Mouse (Mus musculus): ENCODE data around the gene Trim24. TPM values are rescaled to one million over a fixed set of nuclear protein-coding genes. Genes with fewer than 3 reads are reported as not detected.

The Trim24 gene
- polyA plus RNA-seq, 1 experiment from 2014 or later: 14.3 TPM

DNA sequence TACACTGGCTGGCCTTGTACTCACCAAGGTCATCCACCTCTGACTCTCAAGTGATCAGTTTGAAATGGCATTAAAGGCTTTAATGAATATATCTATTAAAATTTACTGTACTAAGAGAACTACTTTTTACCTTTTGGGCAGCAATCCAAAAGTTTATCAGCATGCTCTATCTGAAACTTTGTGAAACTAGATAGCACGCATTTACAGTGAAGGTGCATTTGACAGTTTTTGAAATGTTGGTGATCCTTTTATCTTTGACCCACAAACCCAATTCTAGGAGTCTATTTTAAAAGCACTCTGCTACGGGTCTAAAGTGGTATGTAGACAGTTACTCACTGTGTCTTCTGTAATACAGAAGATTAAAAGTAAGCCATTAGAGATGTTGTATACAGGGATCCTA is 23.0 kb downstream of the Trim24 start:
- Histone ChIP-seq H3K27me3 (ENCODE audit: insufficient read depth, low read length) (no peaks in the 10 kb centered on the region), H3K4me3 (replicated peaks; ENCODE audit: low read depth, low read length) (no peak overlapping the region), H3K4me1 (replicated peaks; ENCODE audit: insufficient read depth, low read length) (no peaks in the 10 kb centered on the region; the same call in 1 of the 2 replicates), H3K27ac (no peak overlapping the region), H3K9me3 (replicated peaks; ENCODE audit: low read length) (no peaks in the 10 kb centered on the region), H3K36me3 (ENCODE audit: insufficient read depth, low read length) (no peaks in the 10 kb centered on the region), H3K9ac (ENCODE audit: low read depth, low read length) (no peak overlapping the region), H3K4me2 (ENCODE audit: low read length) (no peak overlapping the region)
- ATAC-seq (replicated peaks; ENCODE audit: low FRiP score, low read depth): no peak
- DNase-seq (ENCODE audit: low spot score): no peak
- 74% methylated on average over 2 of the region's 2 CpGs for WGBS
- TF ChIP-seq CTCF (IDR thresholded peaks at IDR 0.05; ENCODE audit: low read depth): no peak

DNA sequence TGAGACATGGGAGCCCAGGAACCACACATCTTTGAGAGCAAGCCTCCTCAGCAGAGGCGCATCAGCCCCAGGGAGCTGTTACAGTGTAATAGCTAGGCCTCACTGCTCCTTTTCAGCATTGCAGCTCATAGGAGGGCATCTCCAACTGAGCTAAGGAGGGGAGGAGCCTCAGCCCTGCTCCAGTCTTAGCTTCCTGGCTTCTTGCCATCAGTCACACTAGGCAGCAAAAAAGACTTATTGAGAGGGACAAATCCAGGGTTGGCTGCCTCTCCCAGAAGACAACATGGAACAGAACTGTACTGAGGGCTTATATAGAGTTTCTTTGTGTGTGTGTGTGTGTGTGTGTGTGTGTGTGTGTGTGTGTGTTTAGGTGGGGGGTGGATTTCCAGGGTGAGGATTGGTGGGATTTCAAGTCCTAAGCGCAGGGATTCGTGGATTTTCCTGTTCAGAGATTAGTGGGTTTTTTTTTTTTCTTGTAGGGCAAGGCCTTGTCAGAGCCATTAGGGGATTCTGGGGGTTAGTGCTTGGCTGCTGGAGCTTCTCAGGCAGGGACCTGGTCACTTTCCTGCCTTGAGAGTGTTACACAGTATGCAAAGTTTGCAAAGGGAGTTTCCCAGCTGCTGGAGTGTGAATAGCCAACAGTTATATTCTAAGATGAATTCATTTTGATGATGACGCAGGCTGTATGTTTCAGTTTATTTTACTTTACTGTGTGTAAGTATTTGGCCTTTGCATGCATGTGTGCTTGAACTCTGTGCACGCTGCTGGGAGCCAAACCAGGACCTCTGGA is 25.2 kb downstream of the Trim24 start:
- peak; percentile 84 for DNase-seq (ENCODE audit: low spot score)

DNA sequence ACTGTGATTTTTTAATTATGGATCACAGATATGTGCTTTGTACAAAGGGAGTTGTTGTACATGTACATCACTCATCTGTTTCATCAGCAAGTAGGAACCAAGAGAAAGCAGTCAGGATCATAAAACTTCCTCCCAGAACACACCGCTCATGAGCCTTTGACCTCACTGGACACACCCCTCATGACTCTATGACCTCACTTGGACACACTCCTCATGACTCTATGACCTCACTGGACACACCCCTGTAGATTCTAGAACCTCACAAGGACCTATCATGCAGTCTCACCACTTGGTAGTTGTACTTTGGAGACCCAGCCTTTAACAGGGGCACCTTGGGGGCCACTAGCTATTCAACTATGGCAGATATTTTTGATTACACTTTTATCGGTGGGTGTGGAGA is 29.6 kb downstream of the Trim24 start:
- H3K9ac ChIP-seq (ENCODE audit: low read depth, low read length): no peak overlapping the region
- WGBS: 93% methylated on average over 2 of the region's 2 CpGs

More for the DNA sequence above, 25.2 kb downstream of the Trim24 start:
- Histone ChIP-seq H3K27ac (peak overlapping the region; percentile 34; the same call in 1 of the 2 replicates), H3K4me2 (ENCODE audit: low read length) (no peak overlapping the region), H3K9me3 (replicated peaks; ENCODE audit: low read length) (no peaks in the 10 kb centered on the region), H3K36me3 (ENCODE audit: insufficient read depth, low read length) (no peaks in the 10 kb centered on the region), H3K27me3 (ENCODE audit: insufficient read depth, low read length) (no peaks in the 10 kb centered on the region), H3K9ac (ENCODE audit: low read depth, low read length) (no peak overlapping the region), H3K4me3 (replicated peaks; ENCODE audit: low read depth, low read length) (no peak overlapping the region), H3K4me1 (replicated peaks; ENCODE audit: insufficient read depth, low read length) (no peaks in the 10 kb centered on the region; the same call in 1 of the 2 replicates)
- ATAC-seq (replicated peaks; ENCODE audit: low FRiP score, low read depth): peak; percentile 52; the same call in 1 of the 2 replicates
- TF ChIP-seq CTCF (IDR thresholded peaks at IDR 0.05; ENCODE audit: low read depth): no peak
- WGBS: 75% methylated on average over 5 of the region's 5 CpGs

DNA sequence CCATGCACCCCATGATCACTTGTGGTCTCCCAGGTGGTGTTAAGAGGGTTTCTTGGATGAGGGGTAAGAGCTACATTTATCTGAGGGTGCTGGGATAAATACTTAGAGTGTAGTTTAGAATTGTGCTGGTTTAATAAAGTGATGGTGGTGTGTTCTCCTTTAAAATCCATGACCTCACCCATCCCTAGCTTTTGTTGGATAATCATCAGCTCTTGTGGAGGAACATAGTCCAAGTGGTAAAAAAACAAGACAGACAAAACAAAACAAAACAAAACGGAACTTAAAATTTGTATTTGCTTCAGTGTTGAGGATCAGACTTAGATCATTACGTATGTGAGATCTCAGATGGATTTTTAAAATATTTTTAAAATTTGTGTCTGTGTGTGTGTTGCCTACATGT is 31.2 kb downstream of the Trim24 start:
- no peak overlapping the region for H3K4me3 ChIP-seq (replicated peaks; ENCODE audit: low read depth, low read length)
- H3K9ac ChIP-seq (ENCODE audit: low read depth, low read length): no peak overlapping the region
- peaks cover 26% of the 10 kb centered on the region for H3K36me3 ChIP-seq (ENCODE audit: insufficient read depth, low read length)
- TF ChIP-seq CTCF (IDR thresholded peaks at IDR 0.05; ENCODE audit: low read depth): no peak
- no peaks in the 10 kb centered on the region for H3K27me3 ChIP-seq (ENCODE audit: insufficient read depth, low read length)
- no peak for ATAC-seq (replicated peaks; ENCODE audit: low FRiP score, low read depth)
- no peaks in the 10 kb centered on the region for H3K9me3 ChIP-seq (replicated peaks; ENCODE audit: low read length)
- WGBS: 82% methylated on average over 2 of the region's 2 CpGs
- H3K4me2 ChIP-seq (ENCODE audit: low read length): no peak overlapping the region
- DNase-seq (ENCODE audit: low spot score): no peak
- H3K27ac ChIP-seq: no peak overlapping the region
- H3K4me1 ChIP-seq (replicated peaks; ENCODE audit: insufficient read depth, low read length): no peaks in the 10 kb centered on the region

More for the DNA sequence above, 29.6 kb downstream of the Trim24 start:
- H3K27me3 ChIP-seq (ENCODE audit: insufficient read depth, low read length): no peaks in the 10 kb centered on the region
- peaks cover 12% of the 10 kb centered on the region; the same call in 1 of the 2 replicates for H3K36me3 ChIP-seq (ENCODE audit: insufficient read depth, low read length)
- H3K4me1 ChIP-seq (replicated peaks; ENCODE audit: insufficient read depth, low read length): no peaks in the 10 kb centered on the region; the same call in 1 of the 2 replicates
- H3K27ac ChIP-seq: no peak overlapping the region
- H3K4me3 ChIP-seq (replicated peaks; ENCODE audit: low read depth, low read length): no peak overlapping the region
- no peak for ATAC-seq (replicated peaks; ENCODE audit: low FRiP score, low read depth)
- H3K9me3 ChIP-seq (replicated peaks; ENCODE audit: low read length): no peaks in the 10 kb centered on the region
- TF ChIP-seq CTCF (IDR thresholded peaks at IDR 0.05; ENCODE audit: low read depth): no peak
- H3K4me2 ChIP-seq (ENCODE audit: low read length): no peak overlapping the region
- DNase-seq (ENCODE audit: low spot score): no peak

DNA sequence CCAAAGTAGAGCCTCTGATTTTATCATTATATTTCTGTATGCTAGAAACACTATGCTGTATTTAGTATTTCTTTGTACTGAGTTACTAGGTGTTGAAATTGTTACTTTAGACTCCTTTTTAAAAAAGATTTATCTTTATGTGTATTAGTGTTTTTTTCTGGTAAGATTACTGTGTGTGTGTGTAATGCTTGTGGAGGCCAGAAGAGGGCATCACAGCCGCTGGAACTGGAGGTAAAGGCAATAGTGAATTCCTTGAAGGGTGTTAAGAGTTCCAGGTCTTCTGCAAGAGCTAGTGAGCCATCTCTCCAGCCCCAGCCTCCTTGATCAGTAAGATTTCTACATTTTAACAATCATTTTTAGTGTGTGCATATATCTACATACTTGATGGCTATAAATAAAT is 33.2 kb downstream of the Trim24 start:
- ATAC-seq (replicated peaks; ENCODE audit: low FRiP score, low read depth): no peak
- Histone ChIP-seq H3K4me2 (ENCODE audit: low read length) (no peak overlapping the region), H3K9me3 (replicated peaks; ENCODE audit: low read length) (no peaks in the 10 kb centered on the region), H3K4me3 (replicated peaks; ENCODE audit: low read depth, low read length) (no peak overlapping the region), H3K27ac (no peak overlapping the region), H3K27me3 (ENCODE audit: insufficient read depth, low read length) (no peaks in the 10 kb centered on the region), H3K9ac (ENCODE audit: low read depth, low read length) (no peak overlapping the region), H3K36me3 (ENCODE audit: insufficient read depth, low read length) (peaks cover 32% of the 10 kb centered on the region), H3K4me1 (replicated peaks; ENCODE audit: insufficient read depth, low read length) (no peaks in the 10 kb centered on the region)
- peak; percentile 14; the same call in 1 of the 2 replicates for TF ChIP-seq CTCF (IDR thresholded peaks at IDR 0.05; ENCODE audit: low read depth)
- 88% methylated on average over 1 of the region's 1 CpGs for WGBS
- DNase-seq (ENCODE audit: low spot score): no peak

DNA sequence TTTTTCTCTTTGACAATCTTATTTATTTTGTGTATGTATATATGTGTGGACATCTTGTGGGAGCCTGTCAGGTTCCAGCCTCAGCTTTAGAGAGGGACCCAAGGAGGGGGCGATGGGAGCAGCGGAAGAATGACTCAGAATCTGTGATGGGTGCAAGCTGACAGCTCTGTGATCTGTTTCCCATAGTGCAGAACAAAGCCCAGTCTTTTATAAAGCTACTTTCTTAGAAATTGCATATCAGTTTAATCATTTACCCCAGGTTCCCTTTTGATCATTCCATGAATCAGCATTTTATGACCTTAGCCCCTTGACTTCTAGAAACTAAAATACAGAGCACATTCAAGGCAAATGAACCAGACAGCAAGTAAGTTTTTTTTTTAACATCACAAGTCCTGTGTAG is 42.9 kb downstream of the Trim24 start:
- 84% methylated on average over 2 of the region's 2 CpGs for WGBS
- Histone ChIP-seq H3K9ac (ENCODE audit: low read depth, low read length) (no peak overlapping the region), H3K4me2 (ENCODE audit: low read length) (no peak overlapping the region), H3K4me1 (replicated peaks; ENCODE audit: insufficient read depth, low read length) (no peaks in the 10 kb centered on the region), H3K27ac (no peak overlapping the region), H3K36me3 (ENCODE audit: insufficient read depth, low read length) (peaks cover 25% of the 10 kb centered on the region), H3K9me3 (replicated peaks; ENCODE audit: low read length) (no peaks in the 10 kb centered on the region), H3K4me3 (replicated peaks; ENCODE audit: low read depth, low read length) (no peak overlapping the region), H3K27me3 (ENCODE audit: insufficient read depth, low read length) (no peaks in the 10 kb centered on the region)
- no peak for TF ChIP-seq CTCF (IDR thresholded peaks at IDR 0.05; ENCODE audit: low read depth)
- DNase-seq (ENCODE audit: low spot score) (no peak), ATAC-seq (replicated peaks; ENCODE audit: low FRiP score, low read depth) (no peak)
